Mouse (Mus musculus) testis, adult 2 months (tissue): Measurements from ENCODE around the gene Paqr5. TPM values are rescaled to one million over a fixed set of nuclear protein-coding genes. Genes with fewer than 3 reads are reported as not detected.

Experiments used
- H3K27ac ChIP-seq: fragments of 200-500 bp; 2 replicates; pipeline ENCODE4 v1.5.1; 2012; ENCODE audit warnings: low read depth, low read length; ENCODE audit not compliant: control insufficient read depth, insufficient read depth
- H3K27me3 ChIP-seq: fragments of 200-500 bp; 2 replicates; pipeline ENCODE4 v1.6.1; 2012; ENCODE audit warnings: mild to moderate bottlenecking, low read length, moderate library complexity; ENCODE audit not compliant: control insufficient read depth, insufficient read depth
- H3K36me3 ChIP-seq: fragments of 200-500 bp; 2 replicates; pipeline ENCODE4 v1.6.1; 2012; ENCODE audit warnings: mild to moderate bottlenecking, low read length; ENCODE audit not compliant: control insufficient read depth, insufficient read depth
- H3K4me1 ChIP-seq: fragments of 200-500 bp; 2 replicates; pipeline ENCODE4 v1.6.1; 2012; ENCODE audit warnings: low read length; ENCODE audit not compliant: control insufficient read depth, insufficient read depth
- H3K4me3 ChIP-seq: fragments of 200-500 bp; 2 replicates; pipeline ENCODE4 v1.5.1; 2012; ENCODE audit warnings: low read depth, mild to moderate bottlenecking, low read length, moderate library complexity, mixed read lengths; ENCODE audit not compliant: control insufficient read depth
- CTCF ChIP-seq: fragments of 200-500 bp; IDR thresholded peaks from 2 replicates; pipeline ENCODE4 v1.5.1; 2012; ENCODE audit warnings: low read depth, mild to moderate bottlenecking, inconsistent platforms, low read length, moderate library complexity; ENCODE audit not compliant: control insufficient read depth, insufficient read depth, insufficient replicate concordance
- POLR2A ChIP-seq: fragments of 200-500 bp; IDR thresholded peaks from 2 replicates; pipeline ENCODE4 v1.6.1; 2012; ENCODE audit warnings: low read depth, mild to moderate bottlenecking, inconsistent platforms, low read length, moderate library complexity; ENCODE audit not compliant: control insufficient read depth
- polyA plus RNA-seq: library from polyadenylated mRNA; depleted of rRNA; stranded (reverse); fragments of >200 nt; gene quantifications from 2 replicates; pipeline ENCODE4 v1.2.3, GENCODE M21; 2012

Gene Paqr5
- polyA plus RNA-seq, 1 experiment, result 867 TPM

DNA sequence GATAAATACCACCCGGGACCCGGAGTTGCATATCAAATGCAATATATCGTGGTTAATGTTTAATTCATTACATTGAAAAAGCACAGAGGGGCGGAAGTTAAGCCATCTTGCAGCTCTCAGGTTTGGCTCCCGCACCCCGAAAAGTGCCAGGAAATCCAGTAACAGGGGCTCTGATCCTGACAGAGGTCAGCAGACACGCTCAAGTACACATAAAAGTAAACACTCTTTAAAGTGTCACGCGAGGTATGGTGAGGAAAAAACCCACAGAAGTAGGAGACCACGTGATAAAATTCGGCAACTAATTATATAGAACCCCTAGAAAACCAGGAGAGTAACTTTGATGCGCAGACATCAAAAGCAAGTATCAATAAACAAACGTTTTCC is 111.7 kb downstream of the Paqr5 start:
- Histone ChIP-seq H3K27me3 (no peaks in the 10 kb centered on the region), H3K27ac (peak overlapping the region; percentile 88), H3K4me1 (peaks cover 3% of the 10 kb centered on the region; the same call in 1 of the 2 replicates), H3K36me3 (no peaks in the 10 kb centered on the region; the same call in 1 of the 2 replicates), H3K4me3 (peak overlapping the region; percentile 89)
- TF ChIP-seq CTCF, result no peak
- no peak for TF ChIP-seq POLR2A

DNA sequence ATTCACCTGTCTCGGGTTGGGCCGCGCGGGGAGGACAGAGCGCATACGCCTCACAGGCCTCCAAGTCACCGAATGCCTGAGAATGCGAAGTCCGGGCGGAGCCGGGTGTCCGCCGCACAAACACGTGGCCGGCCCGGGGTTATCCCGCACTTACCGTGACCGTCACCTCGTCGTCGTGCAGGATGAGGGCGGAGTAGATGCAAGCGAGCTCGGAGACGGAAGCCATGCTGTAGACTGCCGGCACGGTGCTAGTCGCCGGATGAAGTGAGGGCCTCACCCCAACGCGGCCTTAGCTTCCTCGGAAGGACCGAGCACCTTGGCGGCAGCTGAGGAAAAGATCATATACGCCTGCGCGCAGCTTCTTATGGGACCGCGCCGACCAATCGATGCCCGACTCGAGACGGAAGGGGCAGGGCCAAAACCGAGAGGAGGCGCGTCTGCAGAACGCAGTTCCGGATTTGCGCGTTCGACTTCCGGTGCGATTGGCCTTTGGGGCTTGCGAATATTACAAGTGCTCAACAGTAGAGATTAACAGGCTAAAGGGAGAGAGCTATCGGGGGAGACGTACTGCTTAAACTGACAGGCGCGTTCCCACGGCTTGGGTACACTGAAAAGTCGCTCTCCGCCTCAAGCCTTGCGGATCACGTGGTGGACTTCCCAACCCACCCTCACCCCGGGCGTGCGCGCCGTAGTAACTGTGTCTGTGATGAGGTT is 112.3 kb downstream of the Paqr5 start, which contains the start of gene Rplp1:
Gene Rplp1, minus strand, starts transcription at position 340 of the 714 bp plus-strand sequence.
- H3K4me1 ChIP-seq, result peaks cover 3% of the 10 kb centered on the region; the same call in 1 of the 2 replicates
- H3K4me3 ChIP-seq, result peak within 1 kb of the TSS; percentile 89
- peak within 1 kb of the TSS; percentile 88 for H3K27ac ChIP-seq
- H3K27me3 ChIP-seq, result no peaks in the 10 kb centered on the region
- H3K36me3 ChIP-seq, result no peaks in the 10 kb centered on the region; the same call in 1 of the 2 replicates
- no peak; the same call in 1 of the 2 replicates for TF ChIP-seq CTCF
- peak; percentile 95 for TF ChIP-seq POLR2A

DNA sequence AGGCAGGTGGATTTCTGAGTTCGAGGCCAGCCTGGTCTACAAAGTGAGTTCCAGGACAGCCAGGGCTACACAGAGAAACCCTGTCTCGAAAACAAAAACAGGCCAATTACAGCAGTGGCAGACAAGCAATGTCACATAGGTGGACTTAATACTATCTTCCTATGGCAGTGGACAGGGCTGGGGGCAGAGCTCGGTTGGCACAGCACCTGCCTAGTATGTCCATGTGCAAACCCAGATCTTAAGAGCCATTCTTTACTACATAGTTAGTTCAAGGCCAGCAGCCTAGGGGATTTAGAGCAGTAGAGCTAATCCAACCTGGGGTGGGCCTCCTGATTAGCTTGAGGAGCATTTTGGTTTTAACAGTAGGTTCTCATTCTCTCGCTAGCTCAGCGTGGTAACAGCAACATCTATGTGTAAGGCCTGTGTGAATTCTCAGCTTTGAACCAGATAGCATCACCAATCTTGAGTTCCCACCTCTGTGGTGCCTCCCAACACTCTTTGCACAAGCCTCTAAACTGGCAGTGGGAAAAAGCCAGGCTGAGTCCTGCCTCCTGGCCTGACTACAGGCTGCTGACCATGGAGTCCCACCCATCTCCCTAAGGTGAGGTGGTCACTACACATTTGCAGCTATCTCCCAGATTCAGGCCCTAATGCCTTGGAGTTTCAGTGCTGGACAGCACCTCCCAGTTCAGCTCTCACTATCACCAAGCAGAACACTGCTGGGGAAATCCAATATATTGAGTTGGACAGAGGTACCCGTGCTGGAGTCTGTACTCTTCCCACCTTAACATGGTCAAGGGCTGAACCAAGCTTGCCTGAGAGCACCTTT is 115.1 kb downstream of the Paqr5 start:
- peaks cover 3% of the 10 kb centered on the region for H3K4me1 ChIP-seq
- no peaks in the 10 kb centered on the region; the same call in 1 of the 2 replicates for H3K36me3 ChIP-seq
- H3K4me3 ChIP-seq, result no peak overlapping the region
- H3K27me3 ChIP-seq, result no peaks in the 10 kb centered on the region
- H3K27ac ChIP-seq, result no peak overlapping the region
- TF ChIP-seq POLR2A, result no peak
- no peak for TF ChIP-seq CTCF

DNA sequence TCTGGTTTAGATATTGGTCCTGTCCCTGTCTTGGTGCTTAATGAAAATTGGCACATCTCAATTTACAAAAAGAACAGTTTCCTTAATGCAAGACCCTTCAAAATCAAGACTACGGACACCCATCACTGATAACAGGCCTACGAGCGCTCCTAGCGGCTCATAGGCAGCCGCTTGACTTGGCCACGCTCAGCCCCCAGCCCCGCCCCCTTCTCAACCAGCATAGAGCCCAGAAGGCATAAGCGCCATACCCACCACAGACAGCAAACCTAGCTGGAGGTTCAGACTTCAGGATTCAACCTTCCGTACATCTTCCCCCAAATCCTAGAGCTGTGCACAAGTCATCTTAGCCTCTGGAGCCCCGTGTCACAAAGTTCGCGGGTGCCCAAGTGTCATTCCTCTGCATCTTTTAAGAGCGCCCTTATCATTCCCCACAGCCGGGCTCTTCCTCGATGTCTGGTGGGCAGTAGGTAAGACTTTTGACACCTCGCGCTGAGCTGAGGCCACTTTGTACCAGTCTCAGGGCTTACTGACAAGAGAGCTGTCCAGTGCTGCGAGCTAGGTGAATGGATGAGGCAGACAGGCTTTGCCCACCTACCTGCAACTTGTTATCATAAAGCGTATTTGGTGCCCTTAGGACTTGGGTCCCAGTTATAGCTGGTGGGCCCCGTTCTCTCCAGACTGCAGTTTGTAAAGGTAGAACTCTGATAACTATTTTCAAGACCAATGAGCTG is 116.0 kb downstream of the Paqr5 start:
- H3K4me3 ChIP-seq, result no peak overlapping the region
- H3K36me3 ChIP-seq, result no peaks in the 10 kb centered on the region; the same call in 1 of the 2 replicates
- H3K27ac ChIP-seq, result no peak overlapping the region
- peaks cover 3% of the 10 kb centered on the region for H3K4me1 ChIP-seq
- no peaks in the 10 kb centered on the region for H3K27me3 ChIP-seq
- no peak for TF ChIP-seq POLR2A
- TF ChIP-seq CTCF, result no peak

DNA sequence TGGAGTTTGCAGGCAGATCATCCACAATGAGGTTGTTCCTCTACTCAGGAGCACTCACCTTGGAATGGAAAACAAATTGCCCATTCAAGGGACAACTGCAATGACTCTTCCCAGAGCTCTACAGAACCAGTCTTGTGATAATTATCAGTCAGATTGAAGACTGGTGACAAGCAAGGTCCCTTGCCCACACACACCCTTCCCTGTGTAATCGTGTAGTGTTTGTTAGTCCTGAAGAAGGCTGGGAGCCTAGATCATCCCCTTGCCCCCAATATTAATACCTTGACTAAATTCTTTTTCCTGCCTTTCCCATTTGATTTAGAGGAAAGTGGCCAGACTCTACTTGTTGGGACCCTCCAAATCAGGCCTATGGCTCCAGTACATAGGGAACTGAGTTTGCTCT is 117.0 kb downstream of the Paqr5 start:
- H3K36me3 ChIP-seq, result no peaks in the 10 kb centered on the region; the same call in 1 of the 2 replicates

DNA sequence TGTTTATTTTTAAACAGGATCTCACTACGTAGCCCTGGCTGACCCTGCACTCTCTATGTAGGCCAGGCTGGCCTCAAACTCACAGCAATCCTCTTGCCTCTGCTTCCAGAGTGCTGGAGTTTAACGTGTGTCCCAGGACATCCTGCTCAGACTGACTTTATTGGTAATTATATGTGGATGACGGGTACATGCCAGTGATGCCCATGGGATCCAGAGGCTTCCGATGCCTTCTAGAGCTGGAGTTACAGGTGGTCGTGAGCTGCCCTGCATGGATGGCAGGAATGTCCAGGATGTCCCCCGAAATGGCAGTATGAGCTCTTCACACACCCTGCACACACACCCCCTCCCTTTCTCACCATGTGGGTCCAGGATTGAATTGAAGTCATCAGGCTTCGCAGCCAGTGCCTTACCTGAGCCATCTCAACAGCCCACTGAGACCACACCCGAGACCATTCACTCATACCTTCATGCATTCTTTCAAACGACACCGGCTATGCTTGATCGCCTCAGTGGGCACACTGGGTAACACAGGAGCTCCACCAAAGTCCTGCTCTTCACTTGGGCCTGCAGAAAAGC is 117.7 kb downstream of the Paqr5 start:
- Histone ChIP-seq H3K4me3 (no peak overlapping the region), H3K4me1 (peaks cover 3% of the 10 kb centered on the region), H3K27me3 (no peaks in the 10 kb centered on the region), H3K36me3 (no peaks in the 10 kb centered on the region; the same call in 1 of the 2 replicates), H3K27ac (no peak overlapping the region)
- no peak for TF ChIP-seq POLR2A
- TF ChIP-seq CTCF, result no peak

More for the DNA sequence above, 117.0 kb downstream of the Paqr5 start:
- peaks cover 3% of the 10 kb centered on the region for H3K4me1 ChIP-seq
- TF ChIP-seq CTCF (no peak), POLR2A (no peak)
- no peak overlapping the region for H3K27ac ChIP-seq
- H3K27me3 ChIP-seq, result no peaks in the 10 kb centered on the region
- no peak overlapping the region for H3K4me3 ChIP-seq

DNA sequence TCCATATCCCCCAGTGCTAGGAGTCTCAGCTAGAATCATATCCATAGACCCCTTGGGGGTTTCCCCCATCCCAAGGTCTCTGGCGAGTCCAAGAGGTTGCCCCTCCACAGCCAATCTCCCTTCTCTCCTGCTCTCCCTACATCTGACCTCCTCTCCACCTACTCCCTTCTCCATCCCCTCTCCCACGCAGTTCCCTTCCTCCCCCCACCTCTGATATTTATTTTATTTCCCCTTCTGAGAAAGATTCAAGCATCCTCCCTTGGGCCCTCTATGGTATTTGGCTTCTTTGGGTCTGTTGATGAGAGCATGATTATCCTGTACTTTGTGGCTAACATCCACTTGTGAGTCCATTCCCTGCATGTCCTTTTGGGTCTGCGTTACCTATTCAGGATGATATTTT is 118.3 kb downstream of the Paqr5 start:
- no peak overlapping the region for H3K27ac ChIP-seq
- H3K4me1 ChIP-seq, result peaks cover 1% of the 10 kb centered on the region
- H3K4me3 ChIP-seq, result no peak overlapping the region
- no peaks in the 10 kb centered on the region for H3K27me3 ChIP-seq
- no peaks in the 10 kb centered on the region; the same call in 1 of the 2 replicates for H3K36me3 ChIP-seq
- no peak for TF ChIP-seq POLR2A
- no peak for TF ChIP-seq CTCF
